Mouse (Mus musculus) lung, postnatal 0 days (tissue): ENCODE measurements around the gene Orai1. TPM values are rescaled to one million over a fixed set of nuclear protein-coding genes. Genes with fewer than 3 reads are reported as not detected.

Source experiments
- ATAC-seq: fragments of 200-750 bp; cut with Nextera tagmentation; 2 replicates; pipeline ENCODE4 v1.8.0; 2017; ENCODE audit warnings: moderate library complexity
- DNase-seq: peaks from one replicate; pipeline ENCODE4 v3.0.0-alpha.2; 2016; ENCODE audit warnings: low spot score
- H3K27ac ChIP-seq: fragments of 300-500 bp; sonication (generic); 2 replicates; pipeline ENCODE4 v1.5.1; 2014; ENCODE audit warnings: antibody characterized with exemption, mild to moderate bottlenecking, low read length, mixed read lengths
- H3K27me3 ChIP-seq: fragments of 300-500 bp; sonication (generic); replicated peaks from 2 replicates; pipeline ENCODE4 v1.6.1; 2014; ENCODE audit warnings: low read length, mixed read lengths; ENCODE audit not compliant: insufficient read depth
- H3K36me3 ChIP-seq: fragments of 300-500 bp; sonication (generic); 2 replicates; pipeline ENCODE4 v1.6.1; 2014; ENCODE audit warnings: low read length, mixed read lengths; ENCODE audit not compliant: insufficient read depth
- H3K4me1 ChIP-seq: fragments of 300-500 bp; sonication (generic); 2 replicates; pipeline ENCODE4 v1.6.1; 2014; ENCODE audit warnings: antibody characterized with exemption, low read depth, low read length, mixed read lengths; ENCODE audit not compliant: insufficient read depth
- H3K4me2 ChIP-seq: fragments of 300-500 bp; sonication (generic); replicated peaks from 2 replicates; pipeline ENCODE4 v1.6.1; 2014; ENCODE audit warnings: low read depth, mild to moderate bottlenecking, low read length, moderate library complexity, mixed read lengths
- H3K4me3 ChIP-seq: fragments of 300-500 bp; sonication (generic); 2 replicates; pipeline ENCODE4 v1.5.1; 2014; ENCODE audit warnings: low read depth, low read length
- H3K9ac ChIP-seq: fragments of 300-500 bp; sonication (generic); replicated peaks from 2 replicates; pipeline ENCODE4 v1.6.1; 2014; ENCODE audit warnings: low read depth, mild to moderate bottlenecking
- H3K9me3 ChIP-seq: fragments of 300-500 bp; sonication (generic); 2 replicates; pipeline ENCODE4 v1.6.1; 2016; ENCODE audit warnings: low read length, mixed read lengths
- CTCF ChIP-seq: IDR thresholded peaks from 2 replicates; pipeline ENCODE4 v1.5.1; 2016; ENCODE audit warnings: antibody characterized with exemption, mild to moderate bottlenecking
- EP300 ChIP-seq: IDR thresholded peaks from 2 replicates; pipeline ENCODE4 v1.6.1; 2016; ENCODE audit warnings: antibody characterized with exemption, mild to moderate bottlenecking, control low read depth
- WGBS: fragments of 180-500 bp; shearing (Covaris S2); extraction: QIAGEN DNeasy Blood & Tissue Kit; methylation state at CpG from one replicate; pipeline ENCODE4 v1.1.7; 2014; 5-methylcytosine and 5-hydroxymethylcytosine counted together
- polyA plus RNA-seq: library from polyadenylated mRNA; unstranded; fragments of >200 nt; fragmentation: Nextera tagmentation; extraction: Ambion mirVana; gene quantifications from 2 replicates; pipeline ENCODE4 v1.2.1, GENCODE M21; 2015

Orai1 gene
- polyA plus RNA-seq, 1 experiment from 2014 or later = 55.2 TPM

GRCm38 (mm10) chr5:122994303-122994846, 20.5 kb upstream of the Orai1 start:
- Histone ChIP-seq H3K4me1 (peaks cover 3% of the 10 kb centered on the region; the same call in 1 of the 2 replicates), H3K27me3 (no peaks in the 10 kb centered on the region), H3K9ac (no peak overlapping the region), H3K9me3 (no peaks in the 10 kb centered on the region), H3K27ac (no peak overlapping the region), H3K4me3 (peak overlapping the region; percentile 6; the same call in 1 of the 2 replicates), H3K36me3 (no peaks in the 10 kb centered on the region), H3K4me2 (peak overlapping the region; percentile 44; the same call in 1 of the 2 replicates)
- no peak for TF ChIP-seq CTCF
- peak; percentile 22; the same call in 1 of the 2 replicates for TF ChIP-seq EP300
- DNase-seq = peak; percentile 95
- ATAC-seq = peak; percentile 98
- WGBS = 7% methylated on average over 5 of the region's 5 CpGs

- H3K9me3 ChIP-seq = no peaks in the 10 kb centered on the region
- DNase-seq (no peak), ATAC-seq (no peak)
- no peak overlapping the region for H3K4me3 ChIP-seq
- no peaks in the 10 kb centered on the region for H3K36me3 ChIP-seq
- no peak overlapping the region for H3K27ac ChIP-seq
- no peaks in the 10 kb centered on the region for H3K27me3 ChIP-seq
- no peak overlapping the region for H3K4me2 ChIP-seq
- TF ChIP-seq CTCF (no peak), EP300 (no peak)
- peaks cover 3% of the 10 kb centered on the region; the same call in 1 of the 2 replicates for H3K4me1 ChIP-seq
- WGBS = 0% methylated on average over 1 of the region's 1 CpGs
- H3K9ac ChIP-seq = no peak overlapping the region
Measured at GRCm38 (mm10) chr5:122994910-122995309, 20.0 kb upstream of the Orai1 start.

DNA sequence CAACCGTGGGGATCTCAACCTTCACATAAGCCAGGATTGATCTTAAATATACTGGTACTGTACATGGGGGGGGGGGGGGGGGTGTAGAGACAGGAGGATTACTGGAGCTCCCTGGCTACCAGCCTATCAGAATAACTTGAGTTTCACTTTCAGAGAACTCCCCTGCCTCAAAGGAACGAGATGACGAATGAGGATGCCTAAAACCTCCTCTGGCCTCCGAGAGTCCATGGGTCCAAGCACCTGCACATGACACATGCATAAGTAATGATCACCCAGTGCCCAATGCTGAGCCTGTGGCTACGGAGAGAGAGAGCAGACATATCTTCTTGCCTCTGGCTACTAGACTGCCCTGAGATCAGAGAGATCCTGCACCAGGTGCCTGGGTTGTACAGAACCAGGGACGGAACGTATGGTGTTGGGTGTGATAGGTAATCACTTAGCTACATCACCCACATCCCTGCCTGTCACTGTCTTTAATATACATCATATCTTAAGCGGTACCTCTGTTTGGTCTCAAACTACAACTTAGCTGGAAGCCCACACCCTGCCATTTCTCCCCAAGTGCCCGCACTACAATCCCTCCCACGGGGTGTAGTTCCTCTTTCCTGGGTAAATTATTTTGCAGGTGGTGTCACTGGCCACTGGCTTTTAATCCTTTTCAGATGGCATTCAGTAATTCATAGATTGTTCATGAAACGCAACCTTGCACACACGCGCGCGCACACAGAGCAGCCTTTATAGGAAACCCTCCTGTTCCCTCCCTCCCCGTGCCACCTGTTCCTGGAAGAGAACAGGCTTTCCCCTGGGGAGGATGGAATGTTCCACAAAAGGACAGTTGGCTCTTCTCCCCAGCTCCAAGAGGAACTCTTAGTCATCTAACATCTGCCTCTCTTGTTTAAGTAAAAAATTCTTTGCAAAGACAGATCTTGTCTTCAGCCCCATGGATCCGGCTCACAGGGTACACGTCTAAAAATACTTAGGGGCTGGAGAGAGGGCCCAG, 17.4 kb upstream of the Orai1 start:
- no peak for DNase-seq
- Histone ChIP-seq H3K4me2 (no peak overlapping the region), H3K27me3 (no peaks in the 10 kb centered on the region), H3K9ac (no peak overlapping the region), H3K36me3 (no peaks in the 10 kb centered on the region), H3K4me3 (no peak overlapping the region), H3K4me1 (no peaks in the 10 kb centered on the region), H3K27ac (no peak overlapping the region), H3K9me3 (no peaks in the 10 kb centered on the region)
- 81% methylated on average over 18 of the region's 18 CpGs for WGBS
- no peak for TF ChIP-seq EP300
- TF ChIP-seq CTCF = no peak
- no peak for ATAC-seq

DNA sequence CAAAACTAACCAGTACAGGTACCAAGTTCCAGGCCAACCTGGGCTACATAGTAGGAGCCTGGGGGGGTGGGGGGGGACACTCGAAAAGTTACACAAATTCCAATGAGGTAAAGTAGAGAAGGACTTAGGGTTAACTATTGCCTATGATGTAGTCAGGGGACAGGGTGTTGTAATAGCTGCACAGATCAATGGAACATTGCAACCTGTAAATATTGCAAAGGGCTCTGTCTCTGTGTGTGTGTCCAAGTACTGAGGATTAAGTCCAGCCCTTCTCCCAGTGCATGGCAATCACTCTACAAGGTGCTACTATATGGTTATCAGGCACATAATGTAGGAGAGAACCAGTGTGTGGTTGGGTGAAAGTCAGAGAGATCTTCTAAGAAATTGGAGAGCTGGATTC, 14.0 kb upstream of the Orai1 start:
- Histone ChIP-seq H3K27ac (no peak overlapping the region), H3K4me2 (no peak overlapping the region), H3K9ac (no peak overlapping the region), H3K9me3 (no peaks in the 10 kb centered on the region), H3K4me1 (no peaks in the 10 kb centered on the region), H3K36me3 (no peaks in the 10 kb centered on the region), H3K27me3 (no peaks in the 10 kb centered on the region), H3K4me3 (no peak overlapping the region)
- no peak for ATAC-seq
- 65% methylated on average over 1 of the region's 1 CpGs for WGBS
- DNase-seq = no peak
- TF ChIP-seq CTCF (no peak), EP300 (no peak)

DNA sequence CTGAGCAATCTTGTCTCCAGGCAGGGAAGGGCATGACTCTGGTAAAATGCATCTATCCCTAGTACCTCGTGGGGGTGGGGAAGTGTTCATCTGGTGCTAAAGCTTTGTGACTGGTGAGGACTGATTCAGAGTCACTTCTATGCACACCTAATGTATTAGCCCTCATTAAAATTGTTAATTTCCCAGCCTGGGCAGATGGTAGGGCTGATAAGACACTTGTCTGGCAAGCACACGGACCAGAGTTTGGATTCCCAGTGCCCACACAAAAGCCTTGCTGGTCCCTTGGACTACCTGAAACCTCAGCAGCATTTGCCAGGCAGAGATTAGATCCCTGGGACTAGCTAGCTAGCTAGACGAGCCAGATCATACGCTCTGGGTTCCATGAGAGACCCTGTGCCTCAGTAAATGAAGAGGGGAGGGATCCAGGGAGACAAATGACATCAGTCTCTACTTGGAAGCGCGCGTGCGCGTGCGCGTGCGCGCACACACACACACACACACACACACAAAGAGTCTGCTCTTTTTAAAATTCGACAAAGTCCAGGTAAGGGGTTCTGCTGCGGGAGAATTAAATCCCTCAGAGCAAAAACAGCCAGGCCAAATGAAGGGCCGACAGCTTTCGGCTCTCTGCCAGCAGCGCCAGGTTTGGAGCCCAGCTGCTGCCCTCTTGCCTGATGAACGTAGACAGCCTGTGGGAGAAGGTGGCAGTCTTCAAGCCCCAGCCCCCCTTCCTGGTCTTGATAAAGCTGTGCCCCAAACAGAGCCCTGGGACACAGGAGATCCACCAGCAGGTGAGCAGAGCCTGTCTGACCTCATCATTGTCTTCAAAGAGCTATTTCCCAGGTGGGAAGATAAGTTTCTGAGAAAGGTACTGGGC, 8.9 kb upstream of the Orai1 start:
- Histone ChIP-seq H3K9ac (no peak overlapping the region), H3K9me3 (no peaks in the 10 kb centered on the region), H3K36me3 (no peaks in the 10 kb centered on the region), H3K4me3 (no peak overlapping the region), H3K4me1 (no peaks in the 10 kb centered on the region), H3K27me3 (no peaks in the 10 kb centered on the region), H3K27ac (no peak overlapping the region), H3K4me2 (no peak overlapping the region)
- WGBS = 63% methylated on average over 19 of the region's 19 CpGs
- DNase-seq (no peak), ATAC-seq (no peak)
- TF ChIP-seq CTCF (no peak), EP300 (no peak)
